Mouse (Mus musculus): ENCODE data around the gene Pip4p1. TPM values are rescaled to one million over a fixed set of nuclear protein-coding genes. Genes with fewer than 3 reads are reported as not detected.
"Not testable (repeated sequence)": the region's sequence is repeated elsewhere in the genome, so short reads cannot be mapped to it uniquely, and the experiment has no call there.

The Pip4p1 gene
- 95.1 and 95.3 TPM in 2 replicates for polyA plus RNA-seq (2015; fragmentation: Nextera tagmentation; extraction: Ambion mirVana)

DNA sequence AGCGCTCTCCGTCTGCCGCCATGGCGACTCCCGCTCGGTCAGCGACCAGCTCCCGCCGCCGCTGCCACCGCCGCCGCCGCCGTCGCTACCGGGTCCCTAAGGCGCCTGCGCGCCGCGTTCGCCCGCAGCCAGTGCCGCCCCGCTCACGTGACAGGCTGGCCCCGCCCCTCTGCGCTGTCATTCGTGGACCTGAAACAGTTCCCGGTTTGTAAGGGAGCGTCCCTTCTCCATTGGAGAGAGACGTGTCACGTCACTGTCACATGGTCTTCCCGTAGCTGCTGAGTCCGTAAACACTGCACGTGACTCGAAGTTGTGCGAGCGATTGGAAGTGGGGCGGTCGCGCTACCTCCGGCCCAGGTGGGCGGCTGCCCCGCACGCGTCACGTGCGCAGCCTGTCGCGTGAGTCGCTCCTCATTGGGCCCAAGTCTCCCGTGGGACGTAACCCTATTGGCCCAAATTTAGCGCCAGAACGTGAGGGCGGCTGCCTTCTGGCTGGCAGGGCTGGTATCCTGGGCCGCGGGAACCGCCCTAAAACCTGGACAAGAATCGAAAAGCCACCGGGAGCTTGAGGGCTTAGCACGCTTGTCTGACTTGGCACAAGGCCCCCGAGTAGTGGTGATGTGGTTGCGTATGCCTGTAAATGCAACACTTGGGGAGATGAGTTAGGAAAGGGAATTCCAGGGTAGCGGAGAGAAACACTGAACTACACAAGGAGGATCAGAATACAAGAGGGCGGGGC, at the start of gene Pip4p1, which contains the start of gene Pnp:
Gene Pip4p1, minus strand, starts transcription at position 103 of the 739 bp plus-strand sequence.
Gene Pnp, plus strand, starts transcription at position 329 of the 739 bp plus-strand sequence.
- Histone ChIP-seq H3K4me1 (peaks cover 32% of the 10 kb centered on the region), H3K27ac (replicated peaks) (peak within 1 kb of the TSS; percentile 91), H3K4me3 (peak within 1 kb of the TSS; percentile 78), H3K9ac (replicated peaks) (peak within 1 kb of the TSS; percentile 91), H3K27me3 (no peaks in the 10 kb centered on the region), H3K36me3 (peaks cover 35% of the 10 kb centered on the region), H3K9me3 (no peaks in the 10 kb centered on the region), H3K4me2 (replicated peaks) (peak within 1 kb of the TSS; percentile 71)
- ATAC-seq (replicated peaks) = peak; percentile 99
- under 1% methylated on average over 67 of the region's 68 CpGs for WGBS

DNA sequence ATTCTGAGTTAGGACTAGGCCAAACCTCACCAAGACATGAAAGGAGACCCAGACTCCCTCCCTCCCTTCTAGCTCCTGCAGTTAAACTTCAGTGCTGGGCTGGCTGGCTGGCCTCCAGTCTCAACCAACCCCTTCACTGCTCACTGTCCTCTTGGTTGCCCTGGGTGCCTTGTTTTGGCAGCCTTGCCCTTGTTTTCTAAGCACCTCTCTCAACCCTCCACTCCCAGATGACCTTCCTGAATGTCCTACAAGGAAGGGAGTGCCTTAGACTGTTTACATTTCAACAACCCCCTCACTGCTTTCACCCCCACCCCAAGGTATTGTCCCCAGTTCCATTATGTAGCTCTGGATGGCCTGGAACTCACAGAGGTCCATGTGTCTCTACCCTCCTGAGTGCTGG, 49.0 kb upstream of the Pip4p1 start:
- Histone ChIP-seq H3K27ac (replicated peaks) (no peak overlapping the region), H3K4me3 (no peak overlapping the region), H3K36me3 (no peaks in the 10 kb centered on the region), H3K4me2 (replicated peaks) (no peak overlapping the region), H3K27me3 (no peaks in the 10 kb centered on the region), H3K4me1 (no peaks in the 10 kb centered on the region), H3K9me3 (no peaks in the 10 kb centered on the region), H3K9ac (replicated peaks) (no peak overlapping the region)
- no peak for ATAC-seq (replicated peaks)

- H3K4me3 ChIP-seq; H3K9ac ChIP-seq (replicated peaks); H3K4me1 ChIP-seq; H3K4me2 ChIP-seq (replicated peaks); ATAC-seq (replicated peaks); H3K36me3 ChIP-seq; H3K27me3 ChIP-seq; H3K27ac ChIP-seq (replicated peaks); H3K9me3 ChIP-seq: not testable (repeated sequence)
- 92% methylated on average over 6 of the region's 6 CpGs for WGBS
These were observed 47.8 kb upstream of the Pip4p1 start for GRCm38 (mm10) chr14:50978451-50978850.

GRCm38 (mm10) chr14:50976674-50977073, 46.0 kb upstream of the Pip4p1 start:
- no peak overlapping the region for H3K4me2 ChIP-seq (replicated peaks)
- WGBS = 9% methylated on average over 9 of the region's 9 CpGs
- no peaks in the 10 kb centered on the region for H3K4me1 ChIP-seq

DNA sequence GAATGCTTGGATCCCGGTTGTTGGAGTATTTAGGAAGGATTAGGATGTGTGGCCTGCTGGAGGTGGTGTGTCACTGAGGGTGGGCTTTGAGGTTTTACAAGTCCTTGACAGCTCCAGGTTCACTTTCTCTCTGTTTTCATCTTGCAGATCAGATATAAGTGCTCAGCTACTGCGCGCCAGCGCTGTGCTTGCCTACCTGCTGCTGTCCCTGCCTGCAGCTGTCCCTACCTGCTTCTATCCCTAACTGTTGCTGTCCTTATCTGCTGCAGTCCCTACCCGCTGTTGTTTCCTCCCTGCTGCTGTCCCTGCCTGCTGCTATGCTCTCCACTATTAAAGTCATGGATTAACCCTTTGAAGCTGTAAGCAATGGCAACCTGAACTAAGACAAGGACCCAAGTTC, 44.3 kb upstream of the Pip4p1 start:
- Histone ChIP-seq H3K36me3 (no peaks in the 10 kb centered on the region), H3K4me1 (peaks cover 3% of the 10 kb centered on the region), H3K9me3 (no peaks in the 10 kb centered on the region), H3K27ac (replicated peaks) (no peak overlapping the region), H3K4me3 (no peak overlapping the region), H3K9ac (replicated peaks) (no peak overlapping the region), H3K27me3 (no peaks in the 10 kb centered on the region), H3K4me2 (replicated peaks) (no peak overlapping the region)
- 44% methylated on average over 5 of the region's 5 CpGs for WGBS
- ATAC-seq (replicated peaks) = no peak

More at GRCm38 (mm10) chr14:50976674-50977073, 46.0 kb upstream of the Pip4p1 start:
- no peak for ATAC-seq (replicated peaks)
- Histone ChIP-seq H3K36me3 (no peaks in the 10 kb centered on the region), H3K27me3 (no peaks in the 10 kb centered on the region), H3K4me3 (no peak overlapping the region), H3K27ac (replicated peaks) (no peak overlapping the region), H3K9ac (replicated peaks) (no peak overlapping the region), H3K9me3 (no peaks in the 10 kb centered on the region)

GRCm38 (mm10) chr14:50973700-50974099, 43.0 kb upstream of the Pip4p1 start:
- Histone ChIP-seq H3K27me3 (no peaks in the 10 kb centered on the region), H3K4me2 (replicated peaks) (no peak overlapping the region), H3K27ac (replicated peaks) (no peak overlapping the region), H3K36me3 (no peaks in the 10 kb centered on the region), H3K4me3 (no peak overlapping the region), H3K4me1 (peaks cover 10% of the 10 kb centered on the region), H3K9me3 (no peaks in the 10 kb centered on the region), H3K9ac (replicated peaks) (no peak overlapping the region)
- no peak for ATAC-seq (replicated peaks)
- WGBS = 12% methylated on average over 4 of the region's 4 CpGs

GRCm38 (mm10) chr14:50973054-50973453, 42.4 kb upstream of the Pip4p1 start:
- not testable (repeated sequence) for H3K4me2 ChIP-seq (replicated peaks); H3K4me3 ChIP-seq; H3K27ac ChIP-seq (replicated peaks); H3K36me3 ChIP-seq; H3K4me1 ChIP-seq; H3K9ac ChIP-seq (replicated peaks); ATAC-seq (replicated peaks); H3K9me3 ChIP-seq; H3K27me3 ChIP-seq
- WGBS = 89% methylated on average over 5 of the region's 5 CpGs

DNA sequence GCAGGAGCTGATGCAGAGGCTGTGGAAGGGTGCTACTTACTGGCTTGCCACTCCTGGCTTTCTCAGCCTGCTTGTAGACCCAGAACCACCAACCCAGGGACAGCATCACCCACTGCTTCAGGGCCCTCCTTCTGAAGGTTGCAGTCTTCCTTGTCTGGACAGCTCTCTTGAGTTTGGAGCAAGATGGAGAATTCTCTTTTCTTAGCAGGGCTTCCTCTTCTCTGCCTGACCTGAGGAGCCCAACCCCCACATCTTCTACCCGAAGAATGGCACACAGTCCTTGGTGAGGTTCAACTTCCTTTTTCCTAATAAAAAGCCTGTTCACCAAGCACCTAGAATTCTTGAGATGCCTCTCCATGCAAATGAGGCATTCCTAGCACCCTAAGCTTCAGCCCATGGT, 40.2 kb upstream of the Pip4p1 start:
- Histone ChIP-seq H3K4me3 (no peak overlapping the region), H3K9me3 (no peaks in the 10 kb centered on the region), H3K27me3 (no peaks in the 10 kb centered on the region), H3K9ac (replicated peaks) (no peak overlapping the region), H3K36me3 (no peaks in the 10 kb centered on the region), H3K27ac (replicated peaks) (no peak overlapping the region), H3K4me1 (peaks cover 10% of the 10 kb centered on the region), H3K4me2 (replicated peaks) (no peak overlapping the region)
- no peak for ATAC-seq (replicated peaks)
- WGBS = 89% methylated on average over 1 of the region's 1 CpGs

GRCm38 (mm10) chr14:50969558-50970544, 39.2 kb upstream of the Pip4p1 start:
- H3K36me3 ChIP-seq = no peaks in the 10 kb centered on the region
- peaks cover 10% of the 10 kb centered on the region for H3K4me1 ChIP-seq
- H3K4me3 ChIP-seq = no peak overlapping the region
- 0 out of 2 replicates have a peak overlapping the region, but pooled peaks have one; percentile 3 for H3K9ac ChIP-seq (replicated peaks)
- peak overlapping the region; percentile 63; the same call in 1 of the 2 replicates for H3K27ac ChIP-seq (replicated peaks)
- no peaks in the 10 kb centered on the region for H3K27me3 ChIP-seq
- peak overlapping the region; percentile 23 for H3K4me2 ChIP-seq (replicated peaks)
- WGBS = 9% methylated on average over 12 of the region's 12 CpGs
- peak; percentile 82 for ATAC-seq (replicated peaks)
- H3K9me3 ChIP-seq = no peaks in the 10 kb centered on the region

DNA sequence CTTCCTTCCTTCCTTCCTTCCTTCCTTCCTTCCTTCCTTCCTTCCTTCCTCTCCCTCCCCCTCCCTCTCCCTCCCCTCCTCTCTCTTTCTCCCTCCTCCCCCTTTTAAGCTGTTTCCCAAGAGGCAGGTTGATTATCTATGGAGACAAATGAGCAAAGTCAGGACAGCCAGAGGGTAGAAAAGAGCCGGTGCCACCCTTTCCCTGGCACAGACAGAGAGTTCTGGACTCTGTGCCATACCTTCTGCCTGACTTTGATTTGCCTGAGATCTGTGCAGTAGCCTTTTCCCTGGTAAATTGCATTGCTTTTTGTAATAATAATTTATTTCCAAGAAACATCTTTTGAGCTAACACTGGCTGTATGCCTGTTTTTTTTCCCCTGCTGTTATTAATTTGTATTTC, 38.4 kb upstream of the Pip4p1 start:
- 0 out of 2 replicates have a peak, but pooled peaks have one; percentile 53 for ATAC-seq (replicated peaks)
- no peaks in the 10 kb centered on the region for H3K27me3 ChIP-seq
- H3K4me2 ChIP-seq (replicated peaks) = no peak overlapping the region
- H3K27ac ChIP-seq (replicated peaks) = 0 out of 2 replicates have a peak overlapping the region, but pooled peaks have one; percentile 40
- H3K9me3 ChIP-seq = no peaks in the 10 kb centered on the region
- no peak overlapping the region for H3K9ac ChIP-seq (replicated peaks)
- 7% methylated on average over 1 of the region's 1 CpGs for WGBS
- peaks cover 10% of the 10 kb centered on the region for H3K4me1 ChIP-seq
- no peak overlapping the region for H3K4me3 ChIP-seq
- H3K36me3 ChIP-seq = no peaks in the 10 kb centered on the region

DNA sequence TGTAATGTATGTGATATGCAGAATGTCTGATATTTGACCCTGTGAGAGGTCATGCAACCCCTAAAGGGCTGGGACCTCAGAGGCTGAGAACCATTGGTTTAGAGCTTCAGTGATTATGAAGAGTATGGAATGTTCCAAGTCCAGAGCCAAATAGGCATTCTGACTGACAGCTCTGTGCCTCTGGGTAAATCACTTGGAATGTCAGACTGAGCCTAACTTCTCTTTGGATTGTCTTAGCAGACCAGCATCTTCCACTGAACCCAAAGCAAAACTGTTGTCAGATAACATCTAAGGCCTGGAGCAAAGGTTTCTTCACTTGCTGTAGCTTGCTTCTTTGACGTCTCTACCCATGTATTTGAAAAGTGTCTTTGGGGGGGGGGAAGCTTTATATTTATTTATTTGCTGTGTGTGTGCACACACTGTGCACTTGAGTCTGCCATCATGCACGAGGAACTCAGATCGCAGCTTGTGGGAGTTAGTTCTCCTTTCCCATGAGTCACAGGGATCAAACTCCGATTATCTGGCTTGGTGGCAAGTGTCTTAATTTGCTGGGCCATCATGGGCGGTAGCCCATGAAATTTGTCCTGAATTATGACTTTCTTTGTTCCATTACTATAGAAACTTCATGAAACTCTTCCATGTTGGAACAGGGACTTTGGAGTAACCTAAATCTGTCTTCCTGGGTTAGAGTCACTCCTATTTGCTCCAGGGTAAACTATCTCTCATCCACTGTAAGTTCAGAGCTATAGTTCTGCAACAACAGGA, 37.7 kb upstream of the Pip4p1 start:
- Histone ChIP-seq H3K4me1 (peaks cover 10% of the 10 kb centered on the region), H3K4me2 (replicated peaks) (no peak overlapping the region), H3K36me3 (no peaks in the 10 kb centered on the region), H3K27ac (replicated peaks) (no peak overlapping the region), H3K4me3 (no peak overlapping the region), H3K9ac (replicated peaks) (no peak overlapping the region), H3K27me3 (no peaks in the 10 kb centered on the region), H3K9me3 (no peaks in the 10 kb centered on the region)
- WGBS = 78% methylated on average over 5 of the region's 5 CpGs
- ATAC-seq (replicated peaks) = no peak
